Mouse (Mus musculus) MEL (cell line): ENCODE measurements around the gene Cnfn.

Experiments
- CTCF ChIP-seq, 3 experiments: IDR thresholded peaks in 2 of 3; conservative IDR thresholded peaks in 1 of 3; 2 replicates each; pipeline ENCODE4 v1.5.1; 2011 to 2012; ENCODE audit warnings: low read length in 3 of 3, low read depth in 2 of 3, mild to moderate bottlenecking in 2 of 3, improper control_type of control experiment in 1 of 3, inconsistent platforms in 1 of 3, mixed read lengths in 1 of 3, moderate library complexity in 1 of 3; ENCODE audit not compliant: control insufficient read depth in 1 of 3, insufficient read depth in 1 of 3, poor library complexity in 1 of 3, severe bottlenecking in 1 of 3
- GATA1 ChIP-seq: IDR thresholded peaks from 2 replicates; pipeline ENCODE4 v1.6.1; 2011; ENCODE audit warnings: low read depth, low read length, improper control_type of control experiment
- JUND ChIP-seq: IDR thresholded peaks from 2 replicates; pipeline ENCODE4 v1.6.1; 2011; ENCODE audit warnings: low read depth, mild to moderate bottlenecking, improper control_type of control experiment, low read length
- NRF1 ChIP-seq: IDR thresholded peaks from 2 replicates; pipeline ENCODE4 v1.6.1; 2014; ENCODE audit warnings: low read depth, mild to moderate bottlenecking, inconsistent platforms, low read length, improper control_type of control experiment, moderate library complexity; ENCODE audit not compliant: poor library complexity, insufficient read depth, severe bottlenecking
- POLR2A ChIP-seq, 2 experiments: IDR thresholded peaks; 2 replicates each; pipeline ENCODE4 v1.6.1; 2011 to 2012; ENCODE audit warnings: low read length in 2 of 2, mild to moderate bottlenecking in 2 of 2, control low read depth in 1 of 2, improper control_type of control experiment in 1 of 2, low read depth in 1 of 2, moderate library complexity in 1 of 2; ENCODE audit not compliant: control insufficient read depth in 1 of 2, insufficient read depth in 1 of 2, poor library complexity in 1 of 2

DNA sequence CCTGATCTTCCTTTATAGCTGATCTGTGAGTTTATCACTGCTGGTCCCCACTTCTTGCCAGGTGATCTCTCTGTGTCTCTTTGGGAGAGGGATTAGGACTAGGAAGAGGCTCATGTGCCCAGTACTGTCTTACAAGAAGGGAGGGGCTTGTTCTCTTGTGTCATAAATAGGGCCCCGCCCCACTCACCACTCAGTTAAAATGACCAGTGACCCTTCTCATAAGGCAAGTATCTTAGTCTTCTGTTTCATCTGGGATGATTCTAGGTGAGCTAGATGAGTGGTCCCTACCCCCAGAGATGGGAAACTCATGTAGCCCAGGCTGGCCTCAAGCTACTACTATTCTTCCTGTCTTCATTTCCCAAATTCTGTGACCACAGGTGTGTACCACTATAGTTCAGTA lies 29.1 kb upstream of the Cnfn start, which contains the start of gene Lipe:
- TF ChIP-seq GATA1 (no peak), POLR2A (IDR thresholded peaks at IDR 0.05; ENCODE audit: control insufficient read depth in 1 of 2, insufficient read depth in 1 of 2, low read depth in 1 of 2, low read length in 2 of 2, poor library complexity in 1 of 2) (no peak), JUND (no peak), CTCF (IDR thresholded peaks at IDR 0.05 in 2 of 3, conservative IDR thresholded peaks at IDR 0.05 in 1 of 3; ENCODE audit: control insufficient read depth in 1 of 3, insufficient read depth in 1 of 3, low read depth in 2 of 3, low read length in 3 of 3, poor library complexity in 1 of 3, severe bottlenecking in 1 of 3) (no peak), NRF1 (no peak)
